Mouse (Mus musculus): ENCODE data around the gene Ndufa4. TPM values are rescaled to one million over a fixed set of nuclear protein-coding genes. Genes with fewer than 3 reads are reported as not detected.
A peak's percentile ranks its signal among the peaks of the same experiment; 100 is the strongest.

The Ndufa4 gene
- 1,018 and 1,295 TPM in 2 replicates for polyA plus RNA-seq (2014; fragmentation: Nextera tagmentation; extraction: Ambion mirVana)

GRCm38 (mm10) chr6:11907269-11908032, at the start of gene Ndufa4, which contains the start of gene Phf14:
Ndufa4 (minus strand) TSS chr6:11907497.
Phf14 (plus strand) TSS chr6:11907809.
- ATAC-seq (ENCODE audit: low FRiP score, low TSS enrichment) (peak; percentile 97), DNase-seq (peak; percentile 93)
- Histone ChIP-seq H3K4me3 (replicated peaks; ENCODE audit: low read depth, low read length) (peak within 1 kb of the TSS; percentile 76), H3K4me1 (ENCODE audit: control insufficient read depth, insufficient read depth, low read length) (peaks cover 15% of the 10 kb centered on the region), H3K36me3 (ENCODE audit: control insufficient read depth, insufficient read depth, low read length) (peaks cover 20% of the 10 kb centered on the region), H3K9ac (replicated peaks; ENCODE audit: low read length) (peak within 1 kb of the TSS; percentile 79), H3K27me3 (ENCODE audit: control insufficient read depth, insufficient read depth, low read length) (no peaks in the 10 kb centered on the region), H3K27ac (replicated peaks; ENCODE audit: low read depth, low read length) (peak within 1 kb of the TSS; percentile 71), H3K4me2 (ENCODE audit: low read length) (peak within 1 kb of the TSS; percentile 76), H3K9me3 (ENCODE audit: control insufficient read depth, low read length) (no peaks in the 10 kb centered on the region)
- WGBS: 1% methylated on average over 59 of the region's 59 CpGs

DNA sequence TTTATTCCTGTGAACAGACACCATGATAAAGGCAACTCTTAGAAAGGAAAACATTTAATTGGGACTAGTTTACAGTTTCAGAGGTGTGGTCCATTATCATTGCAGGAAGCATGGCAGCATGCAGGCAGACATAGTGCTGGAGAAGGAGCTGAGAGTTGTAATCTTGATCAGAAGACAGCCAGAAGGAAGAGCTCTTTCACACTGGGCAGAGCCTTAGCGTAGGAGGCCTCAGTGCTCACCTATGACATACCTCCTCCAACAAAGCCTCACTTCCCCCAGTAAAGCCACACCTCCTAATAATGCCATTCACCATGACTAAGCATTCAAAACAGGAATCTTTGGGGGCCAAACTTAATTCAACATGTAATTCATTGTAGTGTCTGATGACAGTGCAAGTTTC, 40.8 kb upstream of the Ndufa4 start:
- H3K9ac ChIP-seq (replicated peaks; ENCODE audit: low read length): no peak overlapping the region
- no peak for DNase-seq
- ATAC-seq (ENCODE audit: low FRiP score, low TSS enrichment): no peak
- 78% methylated on average over 1 of the region's 1 CpGs for WGBS
- H3K4me3 ChIP-seq (replicated peaks; ENCODE audit: low read depth, low read length): no peak overlapping the region
- no peak overlapping the region for H3K4me2 ChIP-seq (ENCODE audit: low read length)
- no peak overlapping the region for H3K27ac ChIP-seq (replicated peaks; ENCODE audit: low read depth, low read length)
- no peaks in the 10 kb centered on the region for H3K27me3 ChIP-seq (ENCODE audit: control insufficient read depth, insufficient read depth, low read length)
- no peaks in the 10 kb centered on the region for H3K9me3 ChIP-seq (ENCODE audit: control insufficient read depth, low read length)
- H3K36me3 ChIP-seq (ENCODE audit: control insufficient read depth, insufficient read depth, low read length): peaks cover 15% of the 10 kb centered on the region
- no peaks in the 10 kb centered on the region for H3K4me1 ChIP-seq (ENCODE audit: control insufficient read depth, insufficient read depth, low read length)

GRCm38 (mm10) chr6:11942089-11942488, 34.8 kb upstream of the Ndufa4 start:
- Histone ChIP-seq H3K27ac (replicated peaks; ENCODE audit: low read depth, low read length) (no peak overlapping the region), H3K9me3 (ENCODE audit: control insufficient read depth, low read length) (no peaks in the 10 kb centered on the region), H3K27me3 (ENCODE audit: control insufficient read depth, insufficient read depth, low read length) (no peaks in the 10 kb centered on the region), H3K9ac (replicated peaks; ENCODE audit: low read length) (no peak overlapping the region), H3K36me3 (ENCODE audit: control insufficient read depth, insufficient read depth, low read length) (peaks cover 19% of the 10 kb centered on the region), H3K4me3 (replicated peaks; ENCODE audit: low read depth, low read length) (no peak overlapping the region), H3K4me2 (ENCODE audit: low read length) (no peak overlapping the region), H3K4me1 (ENCODE audit: control insufficient read depth, insufficient read depth, low read length) (no peaks in the 10 kb centered on the region)
- DNase-seq: no peak
- whole genome bisulfite sequencing: 98% methylated on average over 4 of the region's 4 CpGs
- ATAC-seq (ENCODE audit: low FRiP score, low TSS enrichment): no peak

DNA sequence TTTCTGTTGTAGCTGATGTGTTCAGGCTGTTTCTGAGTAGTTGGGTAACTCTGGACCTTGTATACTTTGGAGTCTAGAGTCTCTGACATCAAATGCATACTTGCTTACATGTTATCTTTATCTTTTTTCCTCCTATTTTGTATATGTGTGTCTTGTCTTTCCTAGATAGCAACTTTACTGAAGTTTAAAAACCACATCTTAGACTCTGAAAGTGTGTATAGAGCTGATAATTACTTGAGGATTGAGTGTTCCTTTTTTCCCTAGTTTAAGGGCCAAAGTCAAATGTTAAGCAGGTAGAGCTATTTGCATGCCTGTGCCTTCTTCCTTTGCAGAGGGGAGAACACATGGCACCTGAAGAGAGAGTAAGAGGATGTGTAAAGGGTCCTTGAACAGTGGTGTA, 33.6 kb upstream of the Ndufa4 start:
- Histone ChIP-seq H3K9ac (replicated peaks; ENCODE audit: low read length) (no peak overlapping the region), H3K27me3 (ENCODE audit: control insufficient read depth, insufficient read depth, low read length) (no peaks in the 10 kb centered on the region), H3K4me1 (ENCODE audit: control insufficient read depth, insufficient read depth, low read length) (no peaks in the 10 kb centered on the region), H3K36me3 (ENCODE audit: control insufficient read depth, insufficient read depth, low read length) (peaks cover 20% of the 10 kb centered on the region), H3K27ac (replicated peaks; ENCODE audit: low read depth, low read length) (no peak overlapping the region), H3K4me2 (ENCODE audit: low read length) (no peak overlapping the region), H3K9me3 (ENCODE audit: control insufficient read depth, low read length) (no peaks in the 10 kb centered on the region), H3K4me3 (replicated peaks; ENCODE audit: low read depth, low read length) (no peak overlapping the region)
- DNase-seq: no peak
- no peak for ATAC-seq (ENCODE audit: low FRiP score, low TSS enrichment)

- Histone ChIP-seq H3K4me3 (replicated peaks; ENCODE audit: low read depth, low read length) (no peak overlapping the region), H3K9ac (replicated peaks; ENCODE audit: low read length) (no peak overlapping the region), H3K9me3 (ENCODE audit: control insufficient read depth, low read length) (no peaks in the 10 kb centered on the region), H3K27ac (replicated peaks; ENCODE audit: low read depth, low read length) (no peak overlapping the region), H3K4me2 (ENCODE audit: low read length) (no peak overlapping the region), H3K4me1 (ENCODE audit: control insufficient read depth, insufficient read depth, low read length) (peaks cover 7% of the 10 kb centered on the region), H3K27me3 (ENCODE audit: control insufficient read depth, insufficient read depth, low read length) (no peaks in the 10 kb centered on the region), H3K36me3 (ENCODE audit: control insufficient read depth, insufficient read depth, low read length) (peaks cover 10% of the 10 kb centered on the region; the same call in 1 of the 2 replicates)
- WGBS: 98% methylated on average over 7 of the region's 7 CpGs
- no peak for DNase-seq
- ATAC-seq (ENCODE audit: low FRiP score, low TSS enrichment): no peak
Observed at GRCm38 (mm10) chr6:11933403-11933802, 26.1 kb upstream of the Ndufa4 start.

DNA sequence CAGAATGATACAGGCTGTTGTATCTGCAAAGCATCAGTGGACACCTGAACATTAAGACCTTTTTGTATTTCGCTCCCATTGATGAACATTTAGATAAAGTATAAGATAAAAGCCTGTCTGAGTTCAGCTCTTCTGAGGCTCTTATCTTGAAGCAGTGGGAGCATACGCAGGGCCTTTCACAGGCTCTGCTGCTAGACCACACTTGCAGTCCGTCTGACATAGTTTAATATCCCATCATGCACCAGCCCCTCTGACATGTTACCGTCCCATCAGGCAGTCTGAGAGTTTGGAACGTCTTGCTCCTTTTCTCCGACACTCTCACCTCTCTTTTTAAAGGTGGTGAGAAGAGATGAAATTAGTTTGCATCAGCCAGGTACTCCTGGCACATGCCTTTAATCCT, 20.2 kb upstream of the Ndufa4 start:
- WGBS: 88% methylated on average over 6 of the region's 6 CpGs
- ATAC-seq (ENCODE audit: low FRiP score, low TSS enrichment): no peak
- Histone ChIP-seq H3K4me3 (replicated peaks; ENCODE audit: low read depth, low read length) (peak overlapping the region; percentile 79), H3K27me3 (ENCODE audit: control insufficient read depth, insufficient read depth, low read length) (no peaks in the 10 kb centered on the region), H3K4me2 (ENCODE audit: low read length) (peak overlapping the region; percentile 74), H3K9ac (replicated peaks; ENCODE audit: low read length) (peak overlapping the region; percentile 99; the same call in 1 of the 2 replicates), H3K9me3 (ENCODE audit: control insufficient read depth, low read length) (no peaks in the 10 kb centered on the region), H3K4me1 (ENCODE audit: control insufficient read depth, insufficient read depth, low read length) (peaks cover 24% of the 10 kb centered on the region), H3K27ac (replicated peaks; ENCODE audit: low read depth, low read length) (no peak overlapping the region), H3K36me3 (ENCODE audit: control insufficient read depth, insufficient read depth, low read length) (peaks cover 12% of the 10 kb centered on the region)
- DNase-seq: no peak

- under 1% methylated on average over 38 of the region's 40 CpGs for WGBS
- Histone ChIP-seq H3K36me3 (ENCODE audit: control insufficient read depth, insufficient read depth, low read length) (peaks cover 12% of the 10 kb centered on the region), H3K4me3 (replicated peaks; ENCODE audit: low read depth, low read length) (peak overlapping the region; percentile 79), H3K9me3 (ENCODE audit: control insufficient read depth, low read length) (no peaks in the 10 kb centered on the region), H3K4me2 (ENCODE audit: low read length) (peak overlapping the region; percentile 74), H3K9ac (replicated peaks; ENCODE audit: low read length) (peak overlapping the region; percentile 99), H3K27ac (replicated peaks; ENCODE audit: low read depth, low read length) (peak overlapping the region; percentile 99), H3K4me1 (ENCODE audit: control insufficient read depth, insufficient read depth, low read length) (peaks cover 24% of the 10 kb centered on the region), H3K27me3 (ENCODE audit: control insufficient read depth, insufficient read depth, low read length) (no peaks in the 10 kb centered on the region)
- peak; percentile 76 for DNase-seq
- ATAC-seq (ENCODE audit: low FRiP score, low TSS enrichment): peak; percentile 88
Observed at GRCm38 (mm10) chr6:11926082-11926595, 18.8 kb upstream of the Ndufa4 start.

DNA sequence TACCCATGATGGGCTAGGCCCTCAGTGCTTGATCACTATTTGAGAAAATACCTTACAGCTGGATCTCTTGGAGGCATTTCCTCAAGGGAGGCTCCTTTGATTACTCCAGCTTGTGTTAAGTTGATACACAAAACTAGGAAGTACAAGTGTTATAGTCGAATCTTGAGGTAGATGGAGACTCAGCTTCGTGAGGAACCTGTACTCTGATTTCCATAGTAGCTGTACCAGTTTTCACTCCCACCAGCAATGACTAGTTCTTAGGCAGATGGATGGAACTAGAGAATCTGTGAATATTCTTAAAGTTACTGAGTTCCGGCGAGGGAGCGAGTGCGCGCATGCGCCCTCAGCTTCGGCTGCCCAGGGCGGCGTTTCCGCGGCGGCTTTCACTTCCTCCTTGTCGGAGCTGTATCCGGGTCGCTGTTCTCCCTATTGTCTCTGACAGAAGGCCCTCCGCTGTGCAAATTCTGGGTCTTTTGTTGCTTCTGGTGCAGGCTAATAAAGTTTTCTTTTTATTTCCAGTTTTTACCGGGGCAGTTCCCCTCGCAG, 18.3 kb upstream of the Ndufa4 start:
- Histone ChIP-seq H3K4me1 (ENCODE audit: control insufficient read depth, insufficient read depth, low read length) (peaks cover 24% of the 10 kb centered on the region), H3K4me2 (ENCODE audit: low read length) (peak overlapping the region; percentile 74), H3K4me3 (replicated peaks; ENCODE audit: low read depth, low read length) (peak overlapping the region; percentile 79), H3K27me3 (ENCODE audit: control insufficient read depth, insufficient read depth, low read length) (no peaks in the 10 kb centered on the region), H3K9ac (replicated peaks; ENCODE audit: low read length) (peak overlapping the region; percentile 99), H3K36me3 (ENCODE audit: control insufficient read depth, insufficient read depth, low read length) (peaks cover 12% of the 10 kb centered on the region), H3K9me3 (ENCODE audit: control insufficient read depth, low read length) (no peaks in the 10 kb centered on the region), H3K27ac (replicated peaks; ENCODE audit: low read depth, low read length) (peak overlapping the region; percentile 99)
- peak; percentile 96 for ATAC-seq (ENCODE audit: low FRiP score, low TSS enrichment)
- DNase-seq: peak; percentile 96
- WGBS: under 1% methylated on average over 20 of the region's 20 CpGs
